Mouse (Mus musculus) monocyte, adult 5-6 weeks (primary cell): ENCODE data around the gene Cnksr3. TPM values are rescaled to one million over a fixed set of nuclear protein-coding genes. Genes with fewer than 3 reads are reported as not detected.

Source experiments
- ATAC-seq: fragments of 153-309, 156-312 bp; replicated peaks from 2 replicates; pipeline ENCODE4 v1.8.0; 2017; ENCODE audit warnings: mild to moderate bottlenecking; ENCODE audit not compliant: low TSS enrichment, insufficient number of reproducible peaks, severe bottlenecking, poor library complexity, low FRiP score
- total RNA-seq: library from RNA; stranded (forward); fragments of 200-1000, 200-491, 200-594 nt; gene quantifications from 3 replicates; pipeline ENCODE4 v1.2.3, GENCODE M21; 2017

Gene Cnksr3
- total RNA-seq, 1 experiment from 2014 or later, result 7.1 TPM

DNA sequence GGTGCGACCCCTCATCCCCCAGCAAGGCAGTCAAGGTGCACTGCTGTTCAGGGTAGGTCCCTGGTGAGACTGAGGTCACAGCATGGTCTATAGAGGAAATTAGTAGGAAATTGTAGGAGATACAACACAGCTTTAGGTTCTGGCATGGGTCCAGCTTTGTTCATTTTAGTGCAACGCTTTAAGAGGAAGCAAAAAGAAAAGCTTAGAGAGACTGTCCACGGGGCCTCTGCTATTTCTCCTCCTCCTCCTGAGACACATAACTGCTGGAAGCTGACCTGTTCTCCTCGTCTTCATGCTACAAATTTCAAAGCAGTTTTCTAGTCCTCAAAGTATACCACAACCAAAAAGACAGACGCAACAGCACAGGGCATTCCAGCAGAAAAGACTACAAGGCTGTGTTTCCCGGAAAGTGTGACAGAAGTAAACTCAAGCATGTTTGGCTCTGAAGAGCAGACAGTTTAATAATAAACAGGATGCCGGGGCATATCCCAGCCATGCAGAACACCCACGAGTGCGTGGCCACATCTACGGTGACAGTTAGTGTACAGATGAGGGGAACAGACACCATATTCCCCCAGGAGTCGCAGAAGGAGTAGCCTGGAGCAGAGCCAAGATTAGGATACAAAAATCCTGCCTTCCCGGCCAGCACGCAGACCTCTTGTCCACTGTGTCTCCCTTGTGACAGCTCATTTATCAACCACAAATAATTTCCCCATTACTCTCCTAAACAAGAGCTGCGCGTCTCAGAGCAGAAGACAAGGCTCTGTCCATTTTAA, 53.6 kb downstream of the Cnksr3 start:
- ATAC-seq, result no peak

DNA sequence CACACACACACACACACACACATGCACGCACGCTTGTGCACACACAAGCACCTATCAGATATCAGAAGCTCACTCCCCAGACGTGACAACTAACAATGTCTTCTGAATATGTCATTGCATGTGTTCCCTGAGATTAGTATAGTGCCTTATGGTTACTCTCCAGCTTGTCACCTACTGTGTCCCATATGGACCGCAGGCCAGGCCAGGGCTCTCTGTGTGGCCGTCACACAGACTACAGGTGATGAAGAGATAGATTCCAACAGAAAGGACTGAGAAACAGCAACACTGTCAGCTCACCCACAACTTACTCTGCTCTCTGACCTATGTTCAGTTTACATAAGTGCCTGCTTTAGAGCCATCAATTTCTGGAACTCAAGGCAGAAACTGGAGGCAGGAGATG, 57.2 kb downstream of the Cnksr3 start:
- ATAC-seq, result no peak

DNA sequence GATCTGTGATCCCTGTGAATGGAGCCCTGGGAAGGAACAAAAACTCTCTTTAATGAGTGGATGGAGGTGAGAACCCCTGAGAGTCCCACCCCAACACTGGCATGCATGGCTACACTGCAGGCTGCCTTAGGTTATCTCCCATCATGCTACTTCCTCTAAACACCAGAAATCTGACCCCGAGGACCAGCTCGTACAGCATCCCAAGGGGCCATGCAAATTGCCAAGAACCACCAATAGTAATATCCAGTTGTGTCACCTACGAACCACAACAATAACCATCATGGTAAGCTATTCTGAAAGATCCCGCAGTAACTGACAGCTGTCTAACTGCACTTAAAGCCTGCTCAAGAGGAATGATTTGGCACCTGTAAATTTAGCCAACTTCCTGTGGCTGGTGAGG, 59.1 kb downstream of the Cnksr3 start:
- ATAC-seq, result no peak

DNA sequence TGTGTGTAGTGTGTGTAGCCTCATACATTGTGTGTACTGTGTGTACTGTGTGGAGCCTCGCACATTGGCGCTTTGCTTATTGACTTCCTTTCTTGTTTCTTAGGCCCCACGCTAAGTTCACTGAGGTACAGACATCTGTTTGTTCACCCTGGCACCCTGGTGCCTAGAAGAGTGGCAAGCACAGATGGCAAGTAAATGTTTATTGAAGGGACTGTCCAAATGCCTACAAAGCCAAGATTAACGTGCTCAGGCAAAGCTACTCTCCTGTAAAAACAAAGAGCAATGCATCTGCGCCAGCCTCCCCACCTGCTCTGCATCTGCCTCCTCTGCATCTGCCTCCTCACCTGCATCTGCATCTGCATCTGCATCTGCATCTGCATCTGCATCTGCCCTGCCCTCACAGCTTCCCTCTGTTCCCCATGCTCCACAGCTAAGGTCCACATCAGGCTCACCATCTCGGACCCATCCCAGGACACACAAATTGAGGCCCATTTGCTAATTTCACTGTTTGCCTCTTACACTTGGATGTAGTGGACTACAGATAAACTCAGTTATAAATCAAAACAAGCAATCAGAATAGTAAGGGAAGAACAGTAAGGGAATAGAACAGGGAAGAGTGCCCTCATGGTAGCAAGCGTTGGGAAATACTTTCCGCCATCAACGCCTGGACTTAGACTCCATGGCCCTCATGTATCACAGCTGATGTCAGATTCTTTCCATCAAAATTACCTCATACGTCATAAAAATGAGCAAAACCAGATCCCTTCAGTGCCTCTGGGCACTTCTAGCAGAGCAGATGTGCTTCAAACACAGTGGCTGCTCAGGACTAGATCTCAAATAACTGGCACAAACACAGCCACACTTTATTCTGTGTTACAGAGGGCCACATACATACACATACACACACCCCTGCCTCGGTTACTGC, 62.1 kb downstream of the Cnksr3 start:
- no peak for ATAC-seq

DNA sequence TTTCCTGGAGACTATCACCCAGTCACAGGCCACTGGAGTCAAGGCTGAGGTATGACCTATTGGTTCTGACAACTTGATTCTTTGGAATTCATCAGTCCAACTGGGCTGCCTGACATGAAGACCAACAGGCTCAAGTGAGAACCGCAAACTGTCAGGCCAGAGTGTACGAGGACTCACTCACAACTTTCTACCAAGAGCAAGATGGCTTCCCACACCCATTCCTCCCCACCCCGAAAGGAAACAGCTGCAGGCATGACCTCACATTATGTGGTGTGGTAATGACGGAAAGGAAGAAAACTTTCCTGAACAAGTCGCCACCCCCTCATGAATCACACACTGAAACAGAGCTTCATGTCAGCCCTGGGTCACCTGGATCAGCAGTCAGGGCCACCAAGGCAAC, 66.4 kb downstream of the Cnksr3 start:
- ATAC-seq, result no peak

DNA sequence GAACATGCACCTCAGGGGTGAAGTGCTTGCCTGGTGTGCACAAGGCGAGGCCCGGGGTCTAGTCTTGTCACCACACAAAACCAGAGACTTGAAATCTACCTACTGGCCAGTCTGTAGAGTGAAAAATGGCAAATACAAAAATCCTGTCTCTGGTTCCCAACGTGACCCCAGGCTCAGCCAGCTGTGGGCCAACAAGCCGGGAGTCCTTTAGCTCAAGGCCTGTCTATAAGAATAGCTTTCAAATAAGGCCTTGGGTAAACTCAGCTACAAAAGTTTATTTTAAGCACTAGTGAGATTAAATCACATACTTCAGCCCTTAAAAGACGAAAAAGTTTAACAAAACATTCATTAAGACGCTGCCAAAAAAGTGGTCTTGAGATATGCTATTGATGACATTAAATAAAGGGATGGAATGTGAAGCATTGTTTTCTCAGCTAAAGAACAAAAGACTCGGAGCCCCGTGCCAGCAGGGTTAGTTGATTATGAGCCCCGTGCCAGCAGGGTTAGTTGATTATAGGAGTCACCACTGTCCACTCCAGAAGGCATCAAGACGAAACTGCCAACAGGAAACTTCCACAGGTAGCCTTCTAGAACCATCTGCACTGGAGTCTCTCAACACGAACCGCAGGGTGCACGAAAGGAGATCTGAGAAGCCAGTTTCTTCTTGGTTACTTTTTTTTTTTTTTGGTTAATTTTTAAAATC, 67.8 kb downstream of the Cnksr3 start:
- ATAC-seq, result no peak

DNA sequence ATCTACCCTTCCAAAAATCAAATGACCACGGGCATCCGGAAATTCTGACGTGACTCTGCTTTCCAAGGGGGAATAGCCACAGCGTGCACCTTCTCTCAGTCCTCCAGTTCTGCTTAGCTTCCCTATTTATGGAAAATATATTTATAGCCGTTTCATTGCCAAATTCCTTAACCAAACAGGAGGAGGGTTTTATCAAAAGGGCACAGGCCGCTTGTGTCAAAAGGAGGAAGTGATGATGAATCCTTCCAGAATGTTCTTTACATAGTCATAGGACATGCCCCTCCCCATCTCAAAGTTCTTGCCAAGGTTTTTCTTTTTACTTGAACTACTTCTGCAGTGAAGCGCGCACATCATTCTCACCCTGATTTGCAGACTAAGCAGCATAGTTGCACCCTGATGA, 69.8 kb downstream of the Cnksr3 start:
- ATAC-seq, result no peak

DNA sequence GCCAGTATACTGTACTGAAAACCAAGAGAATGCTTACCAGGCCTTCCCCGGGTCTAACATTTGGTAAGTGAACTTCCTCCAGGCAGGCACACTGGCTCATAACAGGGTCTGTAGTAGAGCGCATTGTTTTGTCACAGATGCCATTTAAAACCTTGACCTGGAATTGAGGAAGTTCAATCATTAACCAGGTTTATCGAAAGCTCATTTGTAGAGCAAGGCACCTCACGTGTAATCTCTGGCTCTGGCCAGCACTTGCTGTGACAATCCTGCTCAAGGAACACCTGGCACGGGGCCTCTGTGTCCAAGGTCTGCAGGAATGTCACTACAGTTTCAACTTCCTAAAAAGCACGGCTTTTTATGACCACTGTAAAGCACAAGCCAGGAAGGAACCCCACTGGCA, 71.8 kb downstream of the Cnksr3 start:
- no peak for ATAC-seq

DNA sequence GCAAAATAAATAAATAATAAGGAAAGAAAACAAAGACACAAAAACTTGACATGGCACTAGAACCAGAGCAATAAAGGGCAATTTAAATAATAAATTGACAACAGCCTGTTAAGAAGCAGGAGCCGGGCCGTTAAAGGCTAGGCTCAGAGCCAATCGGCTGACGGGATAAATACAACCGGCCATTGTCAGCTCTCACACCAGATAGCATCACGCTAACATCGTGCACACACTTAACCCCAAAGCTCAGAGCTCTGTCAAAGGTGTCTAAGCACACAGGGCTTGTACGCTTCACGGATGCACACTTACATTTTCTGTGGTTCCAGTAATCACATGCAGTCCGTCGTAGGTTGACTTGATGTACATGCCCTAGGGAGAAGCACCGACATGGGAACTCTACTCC, 74.0 kb downstream of the Cnksr3 start:
- ATAC-seq, result no peak

DNA sequence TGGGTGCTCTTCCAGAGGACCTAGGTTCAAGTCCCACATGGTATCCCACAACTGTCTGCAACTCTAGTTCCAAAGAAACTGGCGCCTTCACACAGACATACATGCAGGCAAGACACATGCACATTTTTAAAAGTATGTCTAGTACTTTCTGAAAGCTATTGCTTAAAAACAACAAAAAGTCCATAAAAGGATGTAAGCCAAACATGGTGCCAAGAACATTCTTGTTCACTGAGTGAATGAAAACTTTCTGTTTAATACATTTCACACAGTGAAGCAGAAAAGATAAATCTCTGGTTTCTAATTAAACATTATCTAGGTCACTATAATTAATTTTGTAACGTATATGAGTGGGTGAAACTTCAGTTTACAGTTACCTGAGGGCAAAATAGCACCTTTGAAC, 76.3 kb downstream of the Cnksr3 start:
- no peak for ATAC-seq

DNA sequence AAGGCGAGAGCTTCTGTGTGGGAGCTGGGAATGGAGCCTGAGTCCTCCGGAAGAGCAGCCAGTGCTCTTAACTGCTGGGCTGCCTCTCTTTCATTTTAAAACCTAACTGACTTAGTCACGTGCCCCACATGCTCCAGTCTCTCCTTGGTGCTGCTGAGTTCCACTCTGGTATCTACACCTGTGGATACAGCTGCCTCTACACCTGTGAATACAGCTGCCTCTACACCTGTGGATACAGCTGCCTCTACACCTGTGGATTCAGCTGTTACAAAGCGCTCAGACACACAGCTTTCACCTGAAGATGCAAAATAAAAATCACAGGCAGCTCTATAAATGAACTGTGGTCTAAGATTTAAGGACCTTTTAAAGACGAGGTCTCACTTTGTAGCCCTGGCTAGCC, 79.0 kb downstream of the Cnksr3 start:
- no peak for ATAC-seq

DNA sequence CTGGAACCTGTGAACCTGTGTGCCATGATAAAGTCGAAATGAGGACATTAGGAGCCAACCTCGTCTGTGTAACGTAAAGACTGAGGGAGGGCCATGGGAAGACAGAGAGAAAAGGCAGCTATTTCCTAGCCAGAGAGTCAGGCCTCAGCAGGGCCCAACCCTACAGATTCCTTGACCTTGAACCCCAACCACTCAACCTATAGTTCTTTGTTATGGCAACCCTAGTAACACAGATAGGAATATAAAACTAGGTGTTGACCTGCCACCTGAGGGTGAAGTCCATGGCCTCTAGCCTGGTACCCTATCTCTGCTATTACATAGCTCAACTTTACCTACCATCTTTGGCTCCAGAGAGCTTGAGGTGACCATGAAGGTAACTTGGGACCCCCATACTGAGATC, 80.6 kb downstream of the Cnksr3 start:
- ATAC-seq, result no peak

DNA sequence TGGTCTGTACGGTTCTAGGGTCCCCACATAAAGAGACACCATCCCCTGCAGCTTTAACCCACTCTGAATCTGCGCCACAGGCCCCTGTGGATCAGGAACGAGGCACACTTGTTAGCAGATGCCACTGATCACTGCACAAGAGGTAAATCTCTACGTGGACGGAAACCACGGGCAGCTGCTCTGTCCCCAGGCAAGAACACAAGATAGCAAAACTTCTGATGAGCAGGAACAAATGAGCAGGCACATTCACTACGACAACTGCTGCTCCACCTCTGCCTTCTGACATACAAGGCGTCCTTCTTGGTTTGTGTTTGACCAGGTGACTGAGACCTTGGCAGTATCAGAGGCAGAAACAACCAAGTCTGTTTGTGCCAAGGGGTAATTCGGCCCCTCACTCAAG, 84.2 kb downstream of the Cnksr3 start:
- no peak for ATAC-seq

DNA sequence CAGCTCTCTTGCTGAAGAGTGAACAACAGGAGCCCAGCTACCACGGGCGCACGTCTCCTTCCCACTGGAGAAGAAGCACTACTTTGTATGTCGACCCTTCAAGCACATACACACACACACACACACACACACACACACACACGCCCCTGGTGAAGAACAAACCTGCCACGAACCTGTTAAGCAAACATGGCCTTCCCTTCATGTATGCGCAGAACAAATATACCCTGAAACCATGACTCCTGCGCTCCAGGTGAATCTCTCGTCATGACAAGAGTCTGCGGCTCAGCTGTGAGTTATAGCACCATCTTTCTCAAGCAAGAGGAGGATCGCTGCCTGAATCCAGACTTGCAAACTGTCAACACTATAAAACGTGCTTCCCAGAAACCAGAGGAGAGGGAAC, 85.2 kb downstream of the Cnksr3 start:
- no peak for ATAC-seq

DNA sequence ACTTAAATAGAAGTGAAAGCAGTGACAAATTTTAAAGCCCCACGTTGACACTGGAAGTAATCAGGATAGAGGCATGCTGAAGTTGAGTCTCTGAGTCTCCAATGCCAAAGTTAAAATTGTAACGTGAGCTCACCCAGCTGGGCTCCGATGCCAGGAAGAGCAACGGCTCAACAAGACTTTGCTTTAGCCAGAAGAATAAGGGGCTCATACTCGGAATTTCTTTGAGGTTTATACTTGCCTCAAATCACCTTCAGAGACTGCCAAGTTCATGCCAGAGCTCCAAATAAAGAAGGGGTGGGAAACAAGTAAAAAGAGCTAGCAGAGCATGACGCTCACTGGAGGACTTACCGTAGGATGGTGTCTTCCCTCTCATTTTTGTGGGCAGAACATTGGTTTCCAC, 85.8 kb downstream of the Cnksr3 start:
- no peak for ATAC-seq

DNA sequence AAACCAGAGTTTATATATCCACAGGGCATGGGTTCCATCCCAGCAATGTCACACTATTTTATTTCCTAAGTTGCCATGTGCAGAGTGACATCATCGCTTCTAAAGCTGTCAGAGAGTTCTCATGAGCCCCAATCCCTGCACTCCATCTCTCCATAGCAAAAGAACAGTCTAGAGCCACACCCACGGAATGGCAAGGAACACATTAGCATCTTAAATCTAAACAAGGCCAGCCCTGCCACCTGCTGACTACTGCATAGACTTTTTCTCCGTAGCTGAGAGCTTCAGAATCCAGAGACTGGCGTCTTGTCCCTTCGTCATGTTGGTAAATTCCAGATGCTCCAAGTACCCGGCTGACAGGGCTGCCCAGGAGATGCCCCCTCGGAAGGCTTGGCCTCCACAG, 87.0 kb downstream of the Cnksr3 start:
- ATAC-seq, result no peak

DNA sequence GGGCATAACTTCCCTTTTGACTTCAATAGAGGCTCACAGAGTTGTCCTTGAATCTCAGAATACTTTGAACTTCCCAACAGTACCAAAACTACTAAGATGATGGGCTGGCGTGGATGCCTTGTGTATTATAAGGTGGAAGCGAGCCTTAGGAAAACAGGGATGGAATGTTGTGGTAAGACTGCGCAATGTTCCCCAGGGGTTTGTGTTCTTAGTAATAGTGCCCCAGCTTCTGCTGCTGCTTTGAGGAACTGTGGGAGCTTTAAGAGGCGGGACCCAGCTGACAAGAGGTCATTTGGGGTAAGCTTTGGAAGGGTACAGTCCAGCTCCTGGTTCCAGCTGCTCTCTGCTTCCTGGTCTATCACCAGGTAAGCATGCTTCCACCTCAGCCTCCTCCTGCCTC, 89.7 kb downstream of the Cnksr3 start:
- ATAC-seq, result no peak

DNA sequence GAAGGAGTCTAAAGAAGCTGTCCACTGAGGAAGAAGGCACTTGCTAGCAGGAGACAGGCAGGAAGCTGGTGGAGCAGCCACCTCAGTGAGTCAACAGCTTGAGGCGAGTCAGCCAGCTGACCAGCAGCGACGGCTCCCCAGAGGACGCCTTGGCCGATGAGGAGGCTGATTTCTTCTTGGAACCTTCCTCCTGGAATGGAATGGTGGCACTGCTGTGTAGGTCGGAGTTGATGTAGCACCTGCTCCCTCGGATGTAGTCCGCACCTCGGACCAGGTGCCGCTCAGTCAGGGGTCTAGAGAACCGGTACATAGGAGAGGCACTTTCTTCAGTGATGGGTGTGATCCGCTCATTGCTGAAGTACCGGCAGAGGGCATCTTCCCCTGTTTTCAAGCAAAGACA, 91.8 kb downstream of the Cnksr3 start:
- no peak for ATAC-seq

DNA sequence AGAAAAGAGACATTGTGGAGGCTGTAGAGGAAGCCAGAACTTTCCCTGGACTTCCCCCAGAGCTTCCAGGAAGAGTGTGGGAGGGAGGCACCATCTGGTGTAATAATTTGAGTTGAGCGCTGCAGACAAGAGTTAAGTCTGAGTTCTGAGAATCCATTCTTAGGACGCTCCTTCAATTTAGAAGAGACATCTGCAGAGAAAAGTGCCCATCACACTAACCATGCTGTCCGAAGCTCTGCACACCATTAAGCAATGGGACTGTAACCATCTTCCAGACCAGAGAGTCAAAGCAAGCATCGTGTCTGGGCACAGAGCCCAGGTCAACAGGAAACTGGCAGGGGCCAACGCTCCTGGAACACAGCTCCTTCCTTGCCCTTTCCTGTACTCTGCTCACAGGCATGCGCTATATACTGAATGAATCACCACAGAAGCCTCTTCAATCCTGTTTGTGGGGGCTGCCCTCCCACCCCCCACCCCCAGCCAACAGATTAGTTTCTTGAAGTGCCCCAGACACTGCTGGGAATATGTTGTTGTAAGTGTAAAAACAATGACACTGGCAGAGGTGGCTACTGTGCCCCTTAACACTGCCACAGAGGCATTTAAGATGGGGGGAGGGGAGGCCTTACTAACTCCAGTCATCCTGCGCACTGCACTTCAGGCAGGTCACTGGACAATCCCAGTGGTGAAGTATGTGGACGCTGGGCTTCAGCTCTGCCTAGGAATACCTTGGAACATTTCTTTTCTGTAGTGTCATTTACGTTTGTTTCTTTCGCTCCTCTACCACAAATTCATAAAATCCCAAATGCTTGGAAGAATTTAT, 93.6 kb downstream of the Cnksr3 start:
- ATAC-seq, result no peak
